Mouse (Mus musculus) layer of hippocampus, postnatal 10 days (tissue): Measurements from ENCODE around the gene Tesmin. TPM values are rescaled to one million over a fixed set of nuclear protein-coding genes. Genes with fewer than 3 reads are reported as not detected.
A peak's percentile ranks its signal among the peaks of the same experiment; 100 is the strongest.

Experiments used
- DNase-seq, 2 experiments: peaks; one replicate each; pipeline ENCODE4 v3.0.0; 2021; ENCODE audit warnings: low spot score in 2 of 2
- total RNA-seq, 2 experiments: library from RNA; stranded (reverse); gene quantifications; 2 replicates each; pipeline ENCODE4 v1.2.3; 2021

Tesmin gene
- total RNA-seq, 2 experiments from 2014 or later: 0.41 to 0.69 TPM

GRCm38 (mm10) chr19:3437980-3438379, 49.3 kb downstream of the Tesmin start:
- DNase-seq: no peak

- no peak for DNase-seq
Measured at GRCm38 (mm10) chr19:3440667-3441066, 52.0 kb downstream of the Tesmin start.

GRCm38 (mm10) chr19:3441092-3441491, 52.4 kb downstream of the Tesmin start:
- no peak for DNase-seq

GRCm38 (mm10) chr19:3447348-3447747, 58.7 kb downstream of the Tesmin start:
- DNase-seq: no peak

GRCm38 (mm10) chr19:3449248-3449647, 60.6 kb downstream of the Tesmin start:
- DNase-seq: no peak

- no peak for DNase-seq
Measured at GRCm38 (mm10) chr19:3450714-3451113, 62.1 kb downstream of the Tesmin start.

- peak; percentile 77 to 80 for DNase-seq
Measured at GRCm38 (mm10) chr19:3451170-3451569, 62.5 kb downstream of the Tesmin start.

GRCm38 (mm10) chr19:3451649-3452048, 63.0 kb downstream of the Tesmin start:
- no peak for DNase-seq

Other genes starting within 250 kb of the Tesmin start
- 10 to 100 TPM; 55.1 to 55.7 TPM for gene Mrpl21, start 106.0 kb upstream of the Tesmin start, total RNA-seq
- gene Ighmbp2, start 105.8 kb upstream of the Tesmin start, total RNA-seq: 10 to 100 TPM; 12.4 to 12.6 TPM
- gene Cpt1a, start 66.5 kb upstream of the Tesmin start, total RNA-seq: 10 to 100 TPM; 31.9 to 35.2 TPM
- 1 to 10 TPM; 4.5 to 5.5 TPM for gene Gal, start 25.7 kb downstream of the Tesmin start, total RNA-seq
- 10 to 100 TPM; 92.2 TPM for gene Ppp6r3, start 186.9 kb downstream of the Tesmin start, total RNA-seq